Mouse (Mus musculus) liver, adult 2 months (tissue): ENCODE results near the gene Ppp3ca. TPM values are rescaled to one million over a fixed set of nuclear protein-coding genes. Genes with fewer than 3 reads are reported as not detected.

Experiments used
- DNase-seq: peaks from one replicate; pipeline ENCODE4 v3.0.0-alpha.2; 2011; ENCODE audit warnings: low read depth, low spot score; ENCODE audit errors: extremely low read depth
- H3K27ac ChIP-seq: fragments of 200-500 bp; replicated peaks from 2 replicates; pipeline ENCODE4 v1.5.1; 2012; ENCODE audit warnings: low read depth, mild to moderate bottlenecking, control low read depth, inconsistent platforms, low read length; ENCODE audit not compliant: insufficient read depth
- H3K27me3 ChIP-seq: fragments of 200-500 bp; 2 replicates; pipeline ENCODE4 v1.6.1; 2012; ENCODE audit warnings: mild to moderate bottlenecking, moderate library complexity, low read length, inconsistent platforms; ENCODE audit not compliant: control insufficient read depth, insufficient read depth
- H3K36me3 ChIP-seq: fragments of 200-500 bp; 2 replicates; pipeline ENCODE4 v1.6.1; 2012; ENCODE audit warnings: low read length, inconsistent platforms; ENCODE audit not compliant: control insufficient read depth, insufficient read depth
- H3K4me1 ChIP-seq: fragments of 200-500 bp; 2 replicates; pipeline ENCODE4 v1.6.1; 2011; ENCODE audit warnings: low read length; ENCODE audit not compliant: control insufficient read depth, insufficient read depth
- H3K4me3 ChIP-seq: fragments of 200-500 bp; 2 replicates; pipeline ENCODE4 v1.5.1; 2011; ENCODE audit warnings: low read depth, mild to moderate bottlenecking, control low read depth, low read length, moderate library complexity; ENCODE audit not compliant: insufficient read depth
- H3K79me2 ChIP-seq: fragments of 200-500 bp; 2 replicates; pipeline ENCODE4 v1.6.1; 2012; ENCODE audit warnings: inconsistent platforms, mild to moderate bottlenecking, low read length, moderate library complexity; ENCODE audit not compliant: control insufficient read depth, insufficient read depth
- H3K9ac ChIP-seq: fragments of 200-500 bp; 2 replicates; pipeline ENCODE4 v1.6.1; 2012; ENCODE audit warnings: low read depth, mild to moderate bottlenecking, control low read depth, inconsistent platforms, low read length
- CTCF ChIP-seq: fragments of 200-500 bp; IDR thresholded peaks from 2 replicates; pipeline ENCODE4 v1.5.1; 2011; ENCODE audit warnings: low read depth, low read length, control low read depth
- POLR2A ChIP-seq: fragments of 200-500 bp; IDR thresholded peaks from 2 replicates; pipeline ENCODE4 v1.6.1; 2011; ENCODE audit warnings: low read length, control low read depth; ENCODE audit not compliant: insufficient read depth; ENCODE audit errors: extremely low read depth
- WGBS: fragments of 180-500 bp; shearing (Covaris S2); methylation state at CpG from one replicate; pipeline ENCODE4 v1.1.7; 2018; 5-methylcytosine and 5-hydroxymethylcytosine counted together
- polyA plus RNA-seq: library from polyadenylated mRNA; depleted of rRNA; stranded (reverse); fragments of >200 nt; gene quantifications from 2 replicates; pipeline ENCODE4 v1.2.3, GENCODE M21; 2012
- total RNA-seq: library from RNA; depleted of rRNA; stranded (reverse); fragments of >200 nt; gene quantifications from 2 replicates; pipeline ENCODE4 v1.2.3, GENCODE M21; 2014

The Ppp3ca gene
- total and polyA plus RNA-seq, 2 experiments, result 9.8 to 23.0 TPM

DNA sequence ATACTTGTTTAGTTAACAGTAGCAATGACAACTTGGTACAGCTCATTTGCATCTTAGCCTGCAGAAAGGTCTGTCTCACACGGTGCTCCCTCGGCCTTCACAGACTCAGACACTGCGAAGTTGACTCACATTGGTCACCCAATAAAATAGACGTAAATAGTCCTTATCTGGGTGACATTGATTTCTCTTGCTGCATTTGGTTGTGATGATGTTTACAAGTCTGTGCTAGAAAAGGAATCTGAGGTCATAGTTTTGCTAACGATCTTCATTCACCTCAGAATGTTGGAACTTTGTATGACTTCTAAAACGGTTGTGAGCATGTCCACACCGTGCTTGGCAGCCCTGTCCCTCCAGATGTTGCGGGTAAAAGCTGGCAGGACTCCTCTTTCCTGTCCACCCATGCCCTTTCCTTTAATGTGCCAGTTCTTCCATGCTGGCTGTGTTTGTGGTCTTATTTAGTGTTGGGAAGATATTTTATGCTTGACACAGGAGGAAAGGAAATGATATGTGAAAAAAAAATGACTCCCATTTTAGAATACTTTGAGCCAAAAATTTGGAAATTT is 202.7 kb downstream of the Ppp3ca start:
- no peaks in the 10 kb centered on the region for H3K27me3 ChIP-seq
- peaks cover 4% of the 10 kb centered on the region; the same call in 1 of the 2 replicates for H3K36me3 ChIP-seq
- no peak overlapping the region for H3K27ac ChIP-seq
- 15% methylated on average over 8 of the region's 8 CpGs for WGBS
- peak; percentile 75 for DNase-seq
- TF ChIP-seq CTCF (no peak), POLR2A (no peak)
- peaks cover 5% of the 10 kb centered on the region for H3K4me1 ChIP-seq
- H3K9ac ChIP-seq, result no peak overlapping the region
- no peak overlapping the region for H3K4me3 ChIP-seq
- H3K79me2 ChIP-seq, result peaks cover 3% of the 10 kb centered on the region; the same call in 1 of the 2 replicates

DNA sequence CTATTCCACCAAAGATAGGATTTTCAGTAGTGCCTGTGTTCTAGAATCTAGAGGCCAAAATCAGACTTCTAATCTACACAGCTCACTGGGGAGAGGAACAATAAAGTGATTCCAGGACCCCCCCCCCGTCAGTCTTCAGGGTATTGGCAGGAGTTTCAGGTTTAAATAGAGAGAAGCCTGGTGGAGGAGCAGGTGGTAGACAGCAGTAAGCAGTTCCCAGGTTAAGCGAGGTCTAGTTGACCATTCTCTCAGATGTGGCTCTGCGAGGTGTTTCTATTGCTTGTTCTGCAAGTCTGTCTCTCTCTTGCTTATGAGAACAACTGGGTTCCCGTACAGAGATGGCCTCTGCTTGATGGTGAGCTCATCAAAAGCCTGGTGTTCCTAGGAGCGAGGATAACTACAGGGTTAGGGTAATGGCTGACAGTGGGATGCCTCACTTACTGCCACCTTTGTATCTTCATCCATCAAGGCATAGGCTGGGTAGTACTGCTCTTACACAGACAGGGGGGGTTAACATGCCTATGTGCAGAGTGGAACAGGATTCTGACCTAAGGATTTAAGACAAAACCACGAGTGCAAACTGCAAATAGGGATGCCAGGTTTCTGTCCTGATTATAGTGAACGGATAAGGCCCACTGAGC is 204.0 kb downstream of the Ppp3ca start:
- DNase-seq, result no peak
- peaks cover 8% of the 10 kb centered on the region for H3K36me3 ChIP-seq
- H3K27me3 ChIP-seq, result no peaks in the 10 kb centered on the region
- H3K4me1 ChIP-seq, result peaks cover 5% of the 10 kb centered on the region
- H3K27ac ChIP-seq, result no peak overlapping the region
- 97% methylated on average over 7 of the region's 7 CpGs for WGBS
- TF ChIP-seq CTCF, result no peak
- no peak for TF ChIP-seq POLR2A
- no peak overlapping the region for H3K9ac ChIP-seq
- H3K4me3 ChIP-seq, result no peak overlapping the region
- H3K79me2 ChIP-seq, result peaks cover 3% of the 10 kb centered on the region; the same call in 1 of the 2 replicates

DNA sequence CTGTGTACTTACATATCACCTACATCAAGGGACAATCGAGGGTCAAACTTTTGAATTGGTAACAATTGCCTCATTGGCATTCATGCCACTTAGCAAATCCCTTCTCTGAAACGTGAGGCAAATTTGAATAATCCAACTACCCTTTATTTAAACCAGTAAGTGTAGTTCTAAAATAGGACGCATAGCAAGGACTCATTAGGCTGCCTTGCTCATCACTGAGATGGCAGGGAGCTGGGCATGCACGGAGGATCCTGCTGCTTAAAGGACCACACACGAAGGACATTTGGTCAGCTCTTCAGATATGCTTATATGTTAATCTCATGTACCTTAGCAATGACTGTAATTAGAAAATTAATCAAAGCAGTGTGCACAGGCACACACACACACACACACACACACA is 204.6 kb downstream of the Ppp3ca start:
- TF ChIP-seq CTCF (no peak), POLR2A (no peak)
- no peak for DNase-seq
- Histone ChIP-seq H3K4me3 (no peak overlapping the region), H3K9ac (no peak overlapping the region), H3K36me3 (peaks cover 6% of the 10 kb centered on the region), H3K27me3 (no peaks in the 10 kb centered on the region), H3K27ac (no peak overlapping the region), H3K79me2 (peaks cover 3% of the 10 kb centered on the region; the same call in 1 of the 2 replicates), H3K4me1 (peaks cover 5% of the 10 kb centered on the region)
- 91% methylated on average over 5 of the region's 5 CpGs for WGBS

DNA sequence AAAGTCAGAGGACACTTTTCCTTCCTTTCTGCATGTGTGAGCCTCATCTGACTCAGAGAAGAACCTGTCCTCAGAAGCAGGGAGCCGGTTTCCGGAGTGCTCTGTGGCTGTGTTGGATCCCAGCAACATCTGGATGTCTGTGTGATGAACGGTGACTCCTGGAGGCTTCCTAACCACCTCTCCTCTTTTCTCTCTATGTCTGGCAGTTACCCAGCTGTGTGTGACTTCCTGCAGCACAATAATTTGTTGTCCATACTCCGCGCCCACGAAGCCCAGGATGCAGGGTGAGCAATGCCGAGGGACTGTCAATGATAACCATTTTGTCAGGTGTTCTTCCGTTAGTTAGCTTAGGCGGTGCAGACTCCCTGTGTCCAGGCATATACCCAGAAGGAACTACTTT is 217.8 kb downstream of the Ppp3ca start:
- Histone ChIP-seq H3K27me3 (no peaks in the 10 kb centered on the region), H3K4me1 (no peaks in the 10 kb centered on the region), H3K4me3 (no peak overlapping the region), H3K9ac (no peak overlapping the region), H3K27ac (no peak overlapping the region), H3K79me2 (no peaks in the 10 kb centered on the region), H3K36me3 (peaks cover 11% of the 10 kb centered on the region)
- DNase-seq, result no peak
- no peak for TF ChIP-seq POLR2A
- TF ChIP-seq CTCF, result no peak
- WGBS, result 86% methylated on average over 9 of the region's 9 CpGs

DNA sequence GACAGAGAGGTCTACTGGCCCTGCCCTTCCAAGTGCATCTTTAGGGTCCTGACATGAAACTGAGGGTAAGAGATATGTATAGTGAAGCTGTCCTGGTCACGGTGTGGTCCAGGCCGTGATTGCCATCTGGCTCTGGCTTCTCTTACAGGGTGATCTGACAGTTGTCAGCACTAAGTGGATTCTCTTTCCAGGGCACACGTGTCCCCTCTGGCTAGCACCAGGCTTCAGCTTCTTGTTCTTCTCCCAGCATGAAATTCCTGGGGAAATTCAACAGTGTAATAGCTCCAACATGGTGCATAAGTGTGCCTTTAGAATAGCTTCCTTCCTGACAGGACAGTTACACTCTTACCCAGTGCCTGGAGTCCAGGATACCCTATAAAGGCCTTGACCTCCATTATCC is 222.2 kb downstream of the Ppp3ca start:
- H3K79me2 ChIP-seq, result no peaks in the 10 kb centered on the region
- no peak for DNase-seq

DNA sequence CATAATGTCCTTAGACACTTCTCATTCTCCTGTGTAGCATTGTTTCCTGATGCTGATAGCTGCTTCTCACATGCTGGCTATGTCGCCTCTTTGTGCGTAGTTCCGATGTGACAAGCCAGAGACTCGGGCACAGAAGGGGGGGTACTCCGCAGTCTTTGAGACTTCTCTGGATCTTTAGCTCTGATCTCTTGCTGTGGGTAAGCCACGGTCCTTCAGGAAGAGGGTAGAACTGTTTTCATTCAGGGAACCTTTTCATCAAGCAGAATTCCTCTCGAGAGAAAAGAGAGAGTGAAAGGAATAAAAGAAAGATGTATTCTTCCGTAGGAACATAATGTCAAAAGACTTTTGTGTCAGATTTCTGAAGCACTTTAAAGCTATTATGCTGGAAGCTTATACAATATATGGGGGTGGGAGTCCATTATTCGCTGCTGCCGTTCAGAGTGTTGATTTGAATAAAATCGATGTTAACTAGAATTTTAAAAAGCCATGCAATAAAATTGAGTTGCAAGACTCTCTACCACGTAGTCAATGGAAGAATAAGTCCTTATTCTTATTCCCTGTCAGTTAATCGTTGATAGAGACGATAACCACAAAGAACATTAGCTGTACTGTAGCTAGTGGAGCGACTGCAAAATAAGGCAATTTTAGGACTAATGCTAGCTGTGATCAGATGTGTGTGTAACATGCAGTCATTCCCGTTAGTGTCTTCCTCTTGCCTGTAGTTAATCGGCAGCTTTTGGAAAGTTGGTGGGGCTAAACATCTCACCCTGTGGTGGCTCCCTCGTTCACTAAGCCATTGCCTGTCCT is 223.9 kb downstream of the Ppp3ca start:
- WGBS, result 92% methylated on average over 18 of the region's 18 CpGs
- Histone ChIP-seq H3K36me3 (peaks cover 12% of the 10 kb centered on the region), H3K4me1 (no peaks in the 10 kb centered on the region), H3K27ac (no peak overlapping the region), H3K27me3 (no peaks in the 10 kb centered on the region), H3K79me2 (no peaks in the 10 kb centered on the region), H3K4me3 (no peak overlapping the region), H3K9ac (no peak overlapping the region)
- no peak for DNase-seq
- TF ChIP-seq POLR2A (no peak), CTCF (no peak)

More for the DNA sequence above, 222.2 kb downstream of the Ppp3ca start:
- Histone ChIP-seq H3K4me1 (no peaks in the 10 kb centered on the region), H3K27me3 (no peaks in the 10 kb centered on the region), H3K27ac (no peak overlapping the region), H3K9ac (no peak overlapping the region), H3K36me3 (peaks cover 14% of the 10 kb centered on the region), H3K4me3 (no peak overlapping the region)
- WGBS, result 95% methylated on average over 3 of the region's 3 CpGs
- TF ChIP-seq POLR2A (no peak), CTCF (no peak)
